Mouse (Mus musculus) neural tube, embryonic 11.5 days (tissue): ENCODE results near the gene Cacnb4. TPM values are rescaled to one million over a fixed set of nuclear protein-coding genes. Genes with fewer than 3 reads are reported as not detected.
A peak's percentile ranks its signal among the peaks of the same experiment; 100 is the strongest.

Source experiments
- ATAC-seq: fragments of 200-750 bp; cut with Nextera tagmentation; 2 replicates; pipeline ENCODE4 v1.8.0; 2017; ENCODE audit warnings: moderate number of reproducible peaks, mild to moderate bottlenecking, moderate TSS enrichment, moderate library complexity; ENCODE audit not compliant: insufficient read depth, low FRiP score, low TSS enrichment
- DNase-seq: peaks from one replicate; pipeline ENCODE4 v3.0.0-alpha.2; 2015; ENCODE audit warnings: low spot score
- H3K27ac ChIP-seq: fragments of 300-500 bp; sonication (generic); 2 replicates; pipeline ENCODE4 v1.5.1; 2014; ENCODE audit warnings: low read depth, mild to moderate bottlenecking, low read length
- H3K27me3 ChIP-seq: fragments of 300-500 bp; sonication (generic); 2 replicates; pipeline ENCODE4 v1.6.1; 2014; ENCODE audit warnings: mild to moderate bottlenecking, low read length, mixed read lengths; ENCODE audit not compliant: control insufficient read depth, insufficient read depth
- H3K36me3 ChIP-seq: fragments of 300-500 bp; sonication (generic); 2 replicates; pipeline ENCODE4 v1.6.1; 2014; ENCODE audit warnings: mild to moderate bottlenecking, low read length, moderate library complexity, mixed read lengths; ENCODE audit not compliant: control insufficient read depth, insufficient read depth
- H3K4me1 ChIP-seq: fragments of 300-500 bp; sonication (generic); 2 replicates; pipeline ENCODE4 v1.6.1; 2014; ENCODE audit warnings: low read length, mixed read lengths; ENCODE audit not compliant: control insufficient read depth, insufficient read depth
- H3K4me2 ChIP-seq: fragments of 300-500 bp; sonication (generic); 2 replicates; pipeline ENCODE4 v1.6.1; 2014; ENCODE audit warnings: low read depth, mild to moderate bottlenecking, moderate library complexity
- H3K4me3 ChIP-seq: fragments of 300-500 bp; sonication (generic); 2 replicates; pipeline ENCODE4 v1.5.1; 2014; ENCODE audit warnings: low read depth, low read length
- H3K9ac ChIP-seq: fragments of 300-500 bp; sonication (generic); 2 replicates; pipeline ENCODE4 v1.6.1; 2014; ENCODE audit warnings: mild to moderate bottlenecking, low read length
- H3K9me3 ChIP-seq: fragments of 300-500 bp; sonication (generic); 2 replicates; pipeline ENCODE4 v1.6.1; 2016; ENCODE audit warnings: low read length; ENCODE audit not compliant: control insufficient read depth
- WGBS: fragments of 180-500 bp; shearing (Covaris S2); extraction: QIAGEN DNeasy Blood & Tissue Kit; methylation state at CpG from one replicate; pipeline ENCODE4 v1.1.7; 2014; 5-methylcytosine and 5-hydroxymethylcytosine counted together
- polyA plus RNA-seq: library from polyadenylated mRNA; unstranded; fragments of >200 nt; fragmentation: Nextera tagmentation; extraction: Ambion mirVana; gene quantifications from 2 replicates; pipeline ENCODE4 v1.2.1, GENCODE M21; 2014

The Cacnb4 gene
- 3.2 and 4.3 TPM in 2 replicates for polyA plus RNA-seq

GRCm38 (mm10) chr2:52676023-52676912 is at the start of gene Cacnb4:
Cacnb4 (minus strand) TSS chr2:52676831.
- H3K4me1 ChIP-seq, result no peaks in the 10 kb centered on the region; the same call in 1 of the 2 replicates
- H3K4me3 ChIP-seq, result peak within 1 kb of the TSS; percentile 47
- peak; percentile 76 for DNase-seq
- ATAC-seq, result peak; percentile 89
- WGBS, result under 1% methylated on average over 50 of the region's 77 CpGs
- H3K27me3 ChIP-seq, result peaks cover 13% of the 10 kb centered on the region
- no peaks in the 10 kb centered on the region for H3K36me3 ChIP-seq
- no peaks in the 10 kb centered on the region for H3K9me3 ChIP-seq
- H3K27ac ChIP-seq, result no peak within 1 kb of the TSS
- H3K4me2 ChIP-seq, result peak within 1 kb of the TSS; percentile 81
- peak within 1 kb of the TSS; percentile 66 for H3K9ac ChIP-seq

GRCm38 (mm10) chr2:52720231-52721025 is 43.8 kb upstream of the Cacnb4 start:
- DNase-seq (no peak), ATAC-seq (no peak)
- Histone ChIP-seq H3K36me3 (no peaks in the 10 kb centered on the region), H3K4me1 (no peaks in the 10 kb centered on the region), H3K27me3 (no peaks in the 10 kb centered on the region), H3K9ac (no peak overlapping the region), H3K27ac (no peak overlapping the region), H3K4me2 (no peak overlapping the region), H3K9me3 (no peaks in the 10 kb centered on the region), H3K4me3 (no peak overlapping the region)
- 55% methylated on average over 13 of the region's 13 CpGs for WGBS

GRCm38 (mm10) chr2:52717076-52717475 is 40.4 kb upstream of the Cacnb4 start:
- H3K27ac ChIP-seq, result no peak overlapping the region
- 91% methylated on average over 5 of the region's 5 CpGs for WGBS
- H3K4me3 ChIP-seq, result no peak overlapping the region
- no peak overlapping the region for H3K4me2 ChIP-seq
- H3K9ac ChIP-seq, result no peak overlapping the region
- no peaks in the 10 kb centered on the region for H3K9me3 ChIP-seq
- DNase-seq, result no peak
- no peaks in the 10 kb centered on the region for H3K27me3 ChIP-seq
- H3K4me1 ChIP-seq, result no peaks in the 10 kb centered on the region
- no peaks in the 10 kb centered on the region for H3K36me3 ChIP-seq
- ATAC-seq, result no peak

GRCm38 (mm10) chr2:52715538-52715937 is 38.9 kb upstream of the Cacnb4 start:
- no peak overlapping the region for H3K4me2 ChIP-seq
- H3K27ac ChIP-seq, result no peak overlapping the region
- H3K9me3 ChIP-seq, result no peaks in the 10 kb centered on the region
- no peaks in the 10 kb centered on the region for H3K27me3 ChIP-seq
- no peak overlapping the region for H3K4me3 ChIP-seq
- no peak for DNase-seq
- H3K4me1 ChIP-seq, result no peaks in the 10 kb centered on the region
- H3K9ac ChIP-seq, result no peak overlapping the region
- no peaks in the 10 kb centered on the region for H3K36me3 ChIP-seq
- 92% methylated on average over 6 of the region's 6 CpGs for WGBS
- ATAC-seq, result no peak

- no peaks in the 10 kb centered on the region; the same call in 1 of the 2 replicates for H3K36me3 ChIP-seq
- no peak for ATAC-seq
- WGBS, result 92% methylated on average over 4 of the region's 4 CpGs
Observed at GRCm38 (mm10) chr2:52714111-52714510, 37.5 kb upstream of the Cacnb4 start.

GRCm38 (mm10) chr2:52710804-52711203 is 34.2 kb upstream of the Cacnb4 start:
- Histone ChIP-seq H3K36me3 (peaks cover 2% of the 10 kb centered on the region; the same call in 1 of the 2 replicates), H3K27me3 (no peaks in the 10 kb centered on the region), H3K4me2 (no peak overlapping the region), H3K4me3 (no peak overlapping the region), H3K27ac (no peak overlapping the region), H3K4me1 (no peaks in the 10 kb centered on the region), H3K9ac (no peak overlapping the region), H3K9me3 (no peaks in the 10 kb centered on the region)
- no peak for ATAC-seq
- DNase-seq, result no peak
- WGBS, result 91% methylated on average over 2 of the region's 2 CpGs

More at GRCm38 (mm10) chr2:52714111-52714510, 37.5 kb upstream of the Cacnb4 start:
- Histone ChIP-seq H3K4me1 (no peaks in the 10 kb centered on the region), H3K4me2 (no peak overlapping the region), H3K9ac (no peak overlapping the region), H3K4me3 (no peak overlapping the region), H3K27me3 (no peaks in the 10 kb centered on the region), H3K9me3 (no peaks in the 10 kb centered on the region), H3K27ac (no peak overlapping the region)
- DNase-seq, result no peak

GRCm38 (mm10) chr2:52709417-52709816 is 32.8 kb upstream of the Cacnb4 start:
- DNase-seq (no peak), ATAC-seq (no peak)
- no peak overlapping the region for H3K4me2 ChIP-seq
- 95% methylated on average over 5 of the region's 5 CpGs for WGBS
- H3K4me1 ChIP-seq, result no peaks in the 10 kb centered on the region
- no peak overlapping the region for H3K9ac ChIP-seq
- H3K27ac ChIP-seq, result no peak overlapping the region
- H3K27me3 ChIP-seq, result no peaks in the 10 kb centered on the region
- H3K9me3 ChIP-seq, result no peaks in the 10 kb centered on the region
- peaks cover 2% of the 10 kb centered on the region; the same call in 1 of the 2 replicates for H3K36me3 ChIP-seq
- H3K4me3 ChIP-seq, result no peak overlapping the region

- Histone ChIP-seq H3K4me1 (no peaks in the 10 kb centered on the region), H3K9ac (no peak overlapping the region), H3K27me3 (no peaks in the 10 kb centered on the region), H3K9me3 (no peaks in the 10 kb centered on the region), H3K36me3 (peaks cover 2% of the 10 kb centered on the region; the same call in 1 of the 2 replicates), H3K27ac (no peak overlapping the region), H3K4me3 (no peak overlapping the region), H3K4me2 (no peak overlapping the region)
- DNase-seq (no peak), ATAC-seq (no peak)
- 90% methylated on average over 11 of the region's 11 CpGs for WGBS
Observed at GRCm38 (mm10) chr2:52701368-52702036, 24.9 kb upstream of the Cacnb4 start.
